9 mouse cellular contexts compared by ENCODE assay signal in the genomic region with DNA sequence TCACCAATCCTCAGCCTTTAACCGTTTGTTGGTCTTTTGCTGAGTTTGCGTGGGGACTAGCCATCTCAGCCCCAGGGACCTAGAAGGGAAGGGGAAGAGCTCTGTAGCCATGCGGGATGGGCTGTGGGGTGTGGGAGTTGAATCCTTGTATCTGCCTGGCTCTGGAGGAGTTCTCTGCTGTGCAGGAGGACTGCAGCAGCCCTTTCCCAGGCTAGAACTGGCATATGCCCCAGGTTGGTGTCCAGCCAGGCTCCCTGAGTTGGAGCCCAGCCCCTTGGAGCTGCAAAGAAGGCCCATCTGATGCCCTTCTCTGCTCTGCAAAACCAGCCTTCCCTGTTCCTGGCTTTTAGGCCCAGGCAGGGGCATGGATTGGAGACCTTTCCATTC. TPM values are rescaled to one million over a fixed set of nuclear protein-coding genes. Genes with fewer than 3 reads are reported as not detected.
DNase-seq lines count a peak whose midpoint lies in the region; ATAC-seq and TF ChIP-seq lines count a peak whose summit lies in the region.
"Had no signal": no experiment of that assay in that cellular context is flagged by ENCODE, and none has a peak within 500 bp of the region (broad histone marks: within the 10 kb centered on the region; RNA-seq: fewer than 3 reads in every experiment).

No protein-coding gene starts in this region.

- DNase-seq in gastrocnemius, postnatal 14 days: peak; percentile 59
- no peak for DNase-seq in gastrocnemius, postnatal 4 days (ENCODE audit: low spot score in 2 of 2)
- peak; percentile 16 for DNase-seq in Muller cell, postnatal 12 days (ENCODE audit: inconsistent ontology term)
- no peak for DNase-seq in forebrain, embryonic 14.5 days (ENCODE audit: low spot score)
- no peak for DNase-seq in spleen, postnatal 4 days (ENCODE audit: low spot score in 2 of 2)

- no peaks in the 10 kb centered on the region for H3K36me3 ChIP-seq in forebrain, embryonic 14.5 days (ENCODE audit: control insufficient read depth, insufficient read depth, low read length)
- no peaks in the 10 kb centered on the region for H3K36me3 ChIP-seq in intestine, postnatal 0 days (ENCODE audit: control insufficient read depth, insufficient read depth)

- 32% methylated on average over 3 of the region's 3 CpGs for WGBS in forebrain, embryonic 14.5 days
- WGBS in intestine, postnatal 0 days: 40% methylated on average over 3 of the region's 3 CpGs

- peak overlapping the region; percentile 56; the same call in 1 of the 2 replicates for H3K4me2 ChIP-seq in forebrain, embryonic 14.5 days (ENCODE audit: low read length)
- peak overlapping the region; percentile 96 for H3K4me2 ChIP-seq in intestine, postnatal 0 days (replicated peaks; ENCODE audit: low read depth)

- ATAC-seq in forebrain, embryonic 14.5 days: no peak
- no peak for ATAC-seq in intestine, postnatal 0 days
- no peak for ATAC-seq in activated CD4-positive, CD25-positive, alpha-beta regulatory T cell, adult 4 months
- ATAC-seq in CD4-positive, CD25-positive, alpha-beta regulatory T cell, adult 4 months: no peak

- H3K4me3 ChIP-seq in forebrain, embryonic 14.5 days (ENCODE audit: low read depth, low read length): no peak overlapping the region
- H3K4me3 ChIP-seq in intestine, postnatal 0 days (ENCODE audit: low read depth, low read length): peak overlapping the region; percentile 57
- H3K4me3 ChIP-seq: myocyte had no signal

- H3K9me3 ChIP-seq in forebrain, embryonic 14.5 days (replicated peaks; ENCODE audit: control insufficient read depth, low read length): no peaks in the 10 kb centered on the region
- H3K9me3 ChIP-seq in intestine, postnatal 0 days (ENCODE audit: control insufficient read depth): no peaks in the 10 kb centered on the region

- TF ChIP-seq CTCF in intestine, postnatal 0 days (IDR thresholded peaks at IDR 0.05; ENCODE audit: low read depth): no peak

- peaks cover 51% of the 10 kb centered on the region for H3K27me3 ChIP-seq in forebrain, embryonic 14.5 days (replicated peaks; ENCODE audit: control insufficient read depth, insufficient read depth, low read length)
- 0 out of 2 replicates have a peak, but pooled peaks cover 3% of the 10 kb centered on the region for H3K27me3 ChIP-seq in intestine, postnatal 0 days (replicated peaks; ENCODE audit: control insufficient read depth, insufficient read depth, low read length)

- H3K4me1 ChIP-seq in forebrain, embryonic 14.5 days (ENCODE audit: control insufficient read depth, insufficient read depth, low read length): peaks cover 8% of the 10 kb centered on the region
- H3K4me1 ChIP-seq in intestine, postnatal 0 days (replicated peaks; ENCODE audit: control insufficient read depth, insufficient read depth, low read length): no peaks in the 10 kb centered on the region

- no peak overlapping the region for H3K9ac ChIP-seq in forebrain, embryonic 14.5 days (ENCODE audit: low read length)
- H3K9ac ChIP-seq in intestine, postnatal 0 days (ENCODE audit: low read depth, low read length): no peak overlapping the region

- intact Hi-C loops in gastrocnemius, postnatal 14 days (cut with DNase I; ENCODE audit: low total_unique reads): no loop called here

- H3K27ac ChIP-seq in forebrain, embryonic 14.5 days (ENCODE audit: low read depth, low read length): no peak overlapping the region
- H3K27ac ChIP-seq in intestine, postnatal 0 days (ENCODE audit: low read depth, low read length): no peak overlapping the region

RNA-seq across cellular contexts. Expression of a gene that starts 0.9 kb away (rescaled TPM):
- 10 to 100 TPM; 19.0 to 25.2 TPM for total RNA-seq in gastrocnemius, postnatal 14 days (2021)
- total RNA-seq in gastrocnemius, postnatal 4 days (2021): 10 to 100 TPM; 35.1 to 42.0 TPM
- 1.9 and 2.5 TPM in 2 replicates for polyA plus RNA-seq in forebrain, embryonic 14.5 days (2014; fragmentation: Nextera tagmentation; extraction: Ambion mirVana)
- polyA plus RNA-seq in intestine, postnatal 0 days (2015; fragmentation: Nextera tagmentation; extraction: Ambion mirVana): 33.9 and 38.1 TPM in 2 replicates
- under 1 TPM in 1 of 2 experiments, not detected in 1; 0.17 TPM for polyA plus RNA-seq in activated CD4-positive, CD25-positive, alpha-beta regulatory T cell, adult 4 months (2017; shearing (Covaris generic))
- polyA plus RNA-seq in CD4-positive, CD25-positive, alpha-beta regulatory T cell, adult 4 months (2017; shearing (Covaris generic)): not detected

RNA-seq across cellular contexts. Expression of a gene that starts 2.6 kb away (rescaled TPM):
- total RNA-seq in gastrocnemius, postnatal 14 days (2021): 10 to 100 TPM; 24.0 to 28.1 TPM
- total RNA-seq in gastrocnemius, postnatal 4 days (2021): 10 to 100 TPM; 41.2 to 45.9 TPM
- 263 and 331 TPM in 2 replicates for polyA plus RNA-seq in forebrain, embryonic 14.5 days (2014; fragmentation: Nextera tagmentation; extraction: Ambion mirVana)
- 49.2 and 52.3 TPM in 2 replicates for polyA plus RNA-seq in intestine, postnatal 0 days (2015; fragmentation: Nextera tagmentation; extraction: Ambion mirVana)
- polyA plus RNA-seq in activated CD4-positive, CD25-positive, alpha-beta regulatory T cell, adult 4 months (2017; shearing (Covaris generic)): 1 to 10 TPM; 1.2 to 1.7 TPM
- 1 to 10 TPM; 1.4 to 2.3 TPM for polyA plus RNA-seq in CD4-positive, CD25-positive, alpha-beta regulatory T cell, adult 4 months (2017; shearing (Covaris generic))

RNA-seq across cellular contexts. Expression of a gene that starts 24.5 kb away (rescaled TPM):
- total RNA-seq in gastrocnemius, postnatal 14 days (2021): 1 to 10 TPM; 1.2 to 1.6 TPM
- 1 to 10 TPM; 6.2 TPM for total RNA-seq in gastrocnemius, postnatal 4 days (2021)
- 27.8 and 28.9 TPM in 2 replicates for polyA plus RNA-seq in forebrain, embryonic 14.5 days (2014; fragmentation: Nextera tagmentation; extraction: Ambion mirVana)
- 112 and 129 TPM in 2 replicates for polyA plus RNA-seq in intestine, postnatal 0 days (2015; fragmentation: Nextera tagmentation; extraction: Ambion mirVana)
- 1 to 10 TPM; 1.8 to 2.6 TPM for polyA plus RNA-seq in activated CD4-positive, CD25-positive, alpha-beta regulatory T cell, adult 4 months (2017; shearing (Covaris generic))
- polyA plus RNA-seq in CD4-positive, CD25-positive, alpha-beta regulatory T cell, adult 4 months (2017; shearing (Covaris generic)): 1 to 10 TPM in 1 of 2 experiments, under 1 TPM in 1; 0.58 to 1.2 TPM

RNA-seq across cellular contexts. Expression of a gene that starts 26.5 kb away (rescaled TPM):
- not detected for total RNA-seq in gastrocnemius, postnatal 14 days (2021)
- under 1 TPM in 1 of 2 experiments, not detected in 1; 0.34 TPM for total RNA-seq in gastrocnemius, postnatal 4 days (2021)
- polyA plus RNA-seq in forebrain, embryonic 14.5 days (2014; fragmentation: Nextera tagmentation; extraction: Ambion mirVana): 0.21 TPM in 1 of 2 replicates, not detected in the other
- polyA plus RNA-seq in intestine, postnatal 0 days (2015; fragmentation: Nextera tagmentation; extraction: Ambion mirVana): 0.26 and 0.27 TPM in 2 replicates
- polyA plus RNA-seq in activated CD4-positive, CD25-positive, alpha-beta regulatory T cell, adult 4 months (2017; shearing (Covaris generic)): 10 to 100 TPM; 13.6 to 13.8 TPM
- polyA plus RNA-seq in CD4-positive, CD25-positive, alpha-beta regulatory T cell, adult 4 months (2017; shearing (Covaris generic)): 10 to 100 TPM in 1 of 2 experiments, 1 to 10 TPM in 1; 4.0 to 11.7 TPM

RNA-seq across cellular contexts. Expression of a gene that starts 31.1 kb away (rescaled TPM):
- total RNA-seq in gastrocnemius, postnatal 14 days (2021): 1 to 10 TPM; 5.2 to 5.8 TPM
- total RNA-seq in gastrocnemius, postnatal 4 days (2021): 10 to 100 TPM; 11.2 to 14.3 TPM
- 5.8 and 7.8 TPM in 2 replicates for polyA plus RNA-seq in forebrain, embryonic 14.5 days (2014; fragmentation: Nextera tagmentation; extraction: Ambion mirVana)
- polyA plus RNA-seq in intestine, postnatal 0 days (2015; fragmentation: Nextera tagmentation; extraction: Ambion mirVana): 668 and 708 TPM in 2 replicates
- polyA plus RNA-seq in activated CD4-positive, CD25-positive, alpha-beta regulatory T cell, adult 4 months (2017; shearing (Covaris generic)): 10 to 100 TPM; 13.3 to 15.0 TPM
- polyA plus RNA-seq in CD4-positive, CD25-positive, alpha-beta regulatory T cell, adult 4 months (2017; shearing (Covaris generic)): 10 to 100 TPM; 18.0 to 18.8 TPM

Comparison
In these comparisons a context has a peak if more than half of its experiments do, and no peak if none do; other contexts are left out.
1. DNase-seq: peak in gastrocnemius, postnatal 14 days (single experiment) and Muller cell, postnatal 12 days (single experiment); none in gastrocnemius, postnatal 4 days (0 of 2), forebrain, embryonic 14.5 days (single experiment) and spleen, postnatal 4 days (0 of 2).
2. RNA of a gene that starts 2.6 kb away (polyA plus RNA-seq): 263 to 331 TPM in forebrain, embryonic 14.5 days and 49.2 to 52.3 TPM in intestine, postnatal 0 days; 1.4 to 2.3 TPM in CD4-positive, CD25-positive, alpha-beta regulatory T cell, adult 4 months and 1.2 to 1.7 TPM in activated CD4-positive, CD25-positive, alpha-beta regulatory T cell, adult 4 months; every median in the first group is over 10 times any median in the second.